Mouse (Mus musculus) kidney, adult 2 months (tissue): ENCODE results near the gene Tead1.

Experiments used
- CTCF ChIP-seq: fragments of 200-500 bp; conservative IDR thresholded peaks from 2 replicates; pipeline ENCODE4 v1.5.1; 2011; ENCODE audit warnings: low read depth, mild to moderate bottlenecking, control low read depth, low read length, moderate library complexity, mixed read lengths; ENCODE audit not compliant: insufficient read depth, insufficient read length
- POLR2A ChIP-seq: fragments of 200-500 bp; IDR thresholded peaks from one replicate; pipeline ENCODE4 v1.6.1; 2011; ENCODE audit warnings: low read depth, low read length, control low read depth

DNA sequence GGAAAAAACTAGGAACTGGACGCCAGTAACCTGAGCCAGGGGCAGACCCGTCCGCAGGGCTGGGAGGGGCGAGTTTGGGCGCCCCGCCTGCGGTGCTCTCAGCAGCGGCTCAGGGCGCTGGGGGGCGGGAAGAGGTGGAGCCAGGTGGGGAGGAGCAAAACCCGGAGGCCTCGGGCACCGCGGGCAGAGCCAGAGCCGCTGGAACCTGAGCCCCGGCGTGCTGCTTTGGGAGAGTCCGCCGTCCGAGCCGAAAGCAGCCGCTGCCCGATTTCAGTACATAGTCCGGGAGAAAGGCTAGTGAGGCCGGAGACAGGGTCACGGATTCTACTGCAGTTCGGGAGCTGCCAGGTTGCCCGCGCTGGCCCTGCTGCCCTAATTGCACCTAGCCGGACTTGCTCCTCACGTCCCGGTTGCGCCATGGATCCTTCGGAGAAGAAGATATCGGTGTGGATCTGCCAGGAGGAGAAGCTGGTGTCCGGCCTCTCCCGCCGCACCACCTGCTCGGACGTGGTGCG is 274.7 kb downstream of the Tead1 start, which contains the start of gene Rassf10:
- no peak for TF ChIP-seq CTCF
- TF ChIP-seq POLR2A: peak; percentile 73
